Mouse (Mus musculus): ENCODE measurements around the gene Olfr1314. TPM values are rescaled to one million over a fixed set of nuclear protein-coding genes. Genes with fewer than 3 reads are reported as not detected.

The Olfr1314 gene
- not detected for polyA plus RNA-seq (2014; fragmentation: Illumina TruSeq; extraction: RNeasy Lipid Tissue Mini Kit (QIAGEN cat#74804); ENCODE audit: low read depth, low replicate concordance)

GRCm38 (mm10) chr2:112096681-112097080, at the start of gene Olfr1314:
Gene Olfr1314, minus strand, starts transcription at chr2:112096781.

DNA sequence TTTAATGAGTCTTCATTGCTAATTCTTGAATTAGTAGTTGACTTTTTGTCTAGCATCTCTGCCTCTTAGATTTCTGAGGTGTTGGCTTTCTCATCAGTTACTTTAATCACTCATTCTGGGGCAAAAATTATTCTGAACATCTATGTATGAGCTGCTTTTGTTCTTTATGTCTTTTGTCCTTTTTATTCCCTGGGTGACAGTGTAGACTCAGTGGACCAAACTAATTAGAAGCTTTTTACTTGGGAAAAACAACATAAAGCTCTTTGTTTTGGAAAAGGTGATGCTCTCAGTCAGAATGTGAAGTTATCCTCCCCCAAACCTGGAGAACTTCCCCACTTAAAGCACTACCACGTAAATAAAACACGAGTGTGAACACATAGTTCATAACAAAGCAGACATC, 43.4 kb upstream of the Olfr1314 start, which contains the start of gene Olfr1317:
Olfr1317 (plus strand) TSS at position 301 of the 400 bp plus-strand sequence.

GRCm38 (mm10) chr2:112134877-112135276, 38.3 kb upstream of the Olfr1314 start, which contains the start of gene Olfr1316:
Gene Olfr1316, minus strand, starts transcription at chr2:112134977.

GRCm38 (mm10) chr2:112115340-112115739, 18.8 kb upstream of the Olfr1314 start, which contains the start of gene Olfr1315-ps1:
Gene Olfr1315-ps1, minus strand, starts transcription at chr2:112115440.

GRCm38 (mm10) chr2:112077743-112078142, 18.8 kb downstream of the Olfr1314 start, which contains the start of gene Olfr1313:
Gene Olfr1313, minus strand, starts transcription at chr2:112077843.

GRCm38 (mm10) chr2:112050138-112050537, 46.4 kb downstream of the Olfr1314 start, which contains the start of gene Olfr1312:
Gene Olfr1312, minus strand, starts transcription at chr2:112050238.

Other genes with a start within 250 kb of the Olfr1314 start
- not detected for gene Olfr1305, start 219.6 kb downstream of the Olfr1314 start, polyA plus RNA-seq (2014; fragmentation: Illumina TruSeq; extraction: RNeasy Lipid Tissue Mini Kit (QIAGEN cat#74804); ENCODE audit: low read depth, low replicate concordance)
- not detected for gene Olfr1306, start 180.5 kb downstream of the Olfr1314 start, polyA plus RNA-seq (2014; fragmentation: Illumina TruSeq; extraction: RNeasy Lipid Tissue Mini Kit (QIAGEN cat#74804); ENCODE audit: low read depth, low replicate concordance)
- not detected for gene Olfr1307, start 147.3 kb downstream of the Olfr1314 start, polyA plus RNA-seq (2014; fragmentation: Illumina TruSeq; extraction: RNeasy Lipid Tissue Mini Kit (QIAGEN cat#74804); ENCODE audit: low read depth, low replicate concordance)
- not detected for gene Olfr1308, start 131.8 kb downstream of the Olfr1314 start, polyA plus RNA-seq (2014; fragmentation: Illumina TruSeq; extraction: RNeasy Lipid Tissue Mini Kit (QIAGEN cat#74804); ENCODE audit: low read depth, low replicate concordance)
- gene Olfr1309, start 106.5 kb downstream of the Olfr1314 start, polyA plus RNA-seq (2014; fragmentation: Illumina TruSeq; extraction: RNeasy Lipid Tissue Mini Kit (QIAGEN cat#74804); ENCODE audit: low read depth, low replicate concordance): not detected
- gene Olfr1310, start 84.1 kb downstream of the Olfr1314 start, polyA plus RNA-seq (2014; fragmentation: Illumina TruSeq; extraction: RNeasy Lipid Tissue Mini Kit (QIAGEN cat#74804); ENCODE audit: low read depth, low replicate concordance): not detected
- gene Olfr1311, start 72.4 kb downstream of the Olfr1314 start, polyA plus RNA-seq (2014; fragmentation: Illumina TruSeq; extraction: RNeasy Lipid Tissue Mini Kit (QIAGEN cat#74804); ENCODE audit: low read depth, low replicate concordance): not detected
- not detected for gene Olfr1312, start 46.5 kb downstream of the Olfr1314 start, polyA plus RNA-seq (2014; fragmentation: Illumina TruSeq; extraction: RNeasy Lipid Tissue Mini Kit (QIAGEN cat#74804); ENCODE audit: low read depth, low replicate concordance)
- gene Olfr1313, start 18.9 kb downstream of the Olfr1314 start, polyA plus RNA-seq (2014; fragmentation: Illumina TruSeq; extraction: RNeasy Lipid Tissue Mini Kit (QIAGEN cat#74804); ENCODE audit: low read depth, low replicate concordance): not detected
- not detected for gene Olfr1315-ps1, start 18.7 kb upstream of the Olfr1314 start, polyA plus RNA-seq (2014; fragmentation: Illumina TruSeq; extraction: RNeasy Lipid Tissue Mini Kit (QIAGEN cat#74804); ENCODE audit: low read depth, low replicate concordance)
- gene Olfr1316, start 38.2 kb upstream of the Olfr1314 start, polyA plus RNA-seq (2014; fragmentation: Illumina TruSeq; extraction: RNeasy Lipid Tissue Mini Kit (QIAGEN cat#74804); ENCODE audit: low read depth, low replicate concordance): not detected
- gene Olfr1317, start 43.5 kb upstream of the Olfr1314 start, polyA plus RNA-seq (2014; fragmentation: Illumina TruSeq; extraction: RNeasy Lipid Tissue Mini Kit (QIAGEN cat#74804); ENCODE audit: low read depth, low replicate concordance): not detected
- gene Olfr1318, start 57.4 kb upstream of the Olfr1314 start, polyA plus RNA-seq (2014; fragmentation: Illumina TruSeq; extraction: RNeasy Lipid Tissue Mini Kit (QIAGEN cat#74804); ENCODE audit: low read depth, low replicate concordance): not detected
- not detected for gene Lpcat4, start 142.7 kb upstream of the Olfr1314 start, polyA plus RNA-seq (2014; fragmentation: Illumina TruSeq; extraction: RNeasy Lipid Tissue Mini Kit (QIAGEN cat#74804); ENCODE audit: low read depth, low replicate concordance)
- not detected for gene Nutm1, start 162.5 kb upstream of the Olfr1314 start, polyA plus RNA-seq (2014; fragmentation: Illumina TruSeq; extraction: RNeasy Lipid Tissue Mini Kit (QIAGEN cat#74804); ENCODE audit: low read depth, low replicate concordance)
- gene Nop10, start 165.1 kb upstream of the Olfr1314 start, polyA plus RNA-seq (2014; fragmentation: Illumina TruSeq; extraction: RNeasy Lipid Tissue Mini Kit (QIAGEN cat#74804); ENCODE audit: low read depth, low replicate concordance): 59.7 TPM
- 55.3 TPM for gene Slc12a6, start 169.0 kb upstream of the Olfr1314 start, polyA plus RNA-seq (2014; fragmentation: Illumina TruSeq; extraction: RNeasy Lipid Tissue Mini Kit (QIAGEN cat#74804); ENCODE audit: low read depth, low replicate concordance)
- gene Gm21985, start 169.5 kb upstream of the Olfr1314 start, polyA plus RNA-seq (2014; fragmentation: Illumina TruSeq; extraction: RNeasy Lipid Tissue Mini Kit (QIAGEN cat#74804); ENCODE audit: low read depth, low replicate concordance): 4.4 TPM